Mouse (Mus musculus) cerebral cortex, adult 2 months (tissue): ENCODE results near the gene Vsx1.

Experiments
- WGBS: fragments of 180-500 bp; shearing (Covaris S2); methylation state at CpG from one replicate; pipeline ENCODE4 v1.1.7; 2018; 5-methylcytosine and 5-hydroxymethylcytosine counted together

Vsx1 gene

DNA sequence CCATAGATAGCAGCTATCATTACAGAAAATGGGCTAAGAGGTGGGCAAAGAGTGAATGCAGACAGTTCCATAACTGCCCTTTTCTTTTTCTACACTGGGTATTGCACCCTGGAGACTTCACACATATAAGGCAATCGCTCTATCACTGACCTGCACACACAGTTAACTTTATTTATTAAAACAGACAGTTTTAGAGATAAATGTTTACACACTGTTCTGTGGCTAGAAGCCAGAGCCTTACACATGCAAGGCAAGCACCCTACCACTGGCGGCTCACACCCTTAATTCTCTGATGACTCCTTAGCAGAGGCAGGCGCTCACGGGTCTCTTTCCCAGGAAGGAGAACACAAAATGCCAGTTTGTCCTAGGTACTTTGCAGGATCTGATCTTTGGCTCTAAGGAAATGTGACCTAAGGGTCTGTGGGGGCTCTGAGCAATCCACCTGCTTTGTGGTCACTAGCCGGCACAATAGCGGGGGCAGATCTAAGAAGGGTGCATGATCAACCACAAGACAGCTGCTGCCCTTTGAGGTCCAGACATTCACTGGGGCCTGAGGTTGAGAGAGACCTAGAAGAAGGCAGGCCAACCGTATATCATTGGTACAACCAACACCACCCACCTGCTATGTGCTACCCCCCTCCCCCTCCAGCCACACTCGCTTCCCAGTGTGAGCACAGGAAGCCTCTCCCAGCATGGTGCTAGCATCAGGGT, 42.6 kb downstream of the Vsx1 start:
- WGBS = 89% methylated on average over 8 of the region's 8 CpGs

DNA sequence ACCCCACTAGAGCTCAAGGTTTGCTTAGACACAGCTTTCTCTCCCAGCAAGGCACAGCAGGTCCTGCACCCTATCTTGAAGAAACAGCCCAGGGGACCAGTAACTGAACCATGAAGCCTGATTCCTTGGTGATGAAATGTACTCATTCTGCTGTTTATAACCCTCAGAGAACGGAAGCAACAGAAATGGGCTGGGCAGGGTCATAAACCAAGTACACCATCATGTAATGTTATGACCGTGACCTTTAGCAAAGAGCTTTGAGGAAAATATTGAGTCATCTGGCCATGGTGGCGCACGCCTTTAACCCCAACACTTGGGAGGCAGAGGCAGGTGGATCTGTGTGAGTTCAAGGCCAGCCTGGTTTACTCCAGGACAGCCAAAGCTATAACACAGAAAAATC, 43.9 kb downstream of the Vsx1 start:
- 92% methylated on average over 4 of the region's 4 CpGs for WGBS

DNA sequence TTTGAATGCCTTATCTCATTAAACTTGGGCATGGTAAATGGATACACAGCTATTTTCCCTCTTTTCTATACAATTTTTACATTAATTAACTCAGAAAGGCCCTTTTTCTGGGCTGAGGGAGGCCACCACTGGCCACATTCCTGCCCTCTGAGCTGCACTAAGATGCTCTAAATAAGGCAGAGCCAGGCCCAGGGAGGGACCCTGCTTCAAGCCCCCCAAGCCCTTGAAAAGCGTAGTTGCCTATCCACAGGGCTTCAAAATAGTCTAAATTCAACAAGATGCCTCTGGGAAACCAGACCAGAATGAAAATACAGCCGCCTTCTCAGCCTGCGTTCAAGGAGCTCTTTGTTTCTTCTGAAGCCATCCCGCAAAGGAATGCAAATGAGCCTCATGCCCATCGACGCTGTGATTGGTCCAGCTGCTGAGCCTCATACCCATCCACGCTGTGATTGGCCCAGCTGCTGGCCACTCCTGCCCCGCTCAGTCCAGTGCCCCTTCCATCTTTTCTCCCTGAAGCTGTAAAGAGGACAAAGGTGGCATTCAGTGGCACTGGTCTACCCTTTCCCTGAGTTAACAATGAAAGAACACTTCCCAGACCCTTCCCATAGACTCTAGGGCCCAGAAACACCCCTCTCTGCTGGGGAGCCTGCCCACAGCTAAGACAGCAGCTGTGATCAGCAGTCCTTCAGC, 45.3 kb downstream of the Vsx1 start:
- WGBS = 52% methylated on average over 8 of the region's 8 CpGs

DNA sequence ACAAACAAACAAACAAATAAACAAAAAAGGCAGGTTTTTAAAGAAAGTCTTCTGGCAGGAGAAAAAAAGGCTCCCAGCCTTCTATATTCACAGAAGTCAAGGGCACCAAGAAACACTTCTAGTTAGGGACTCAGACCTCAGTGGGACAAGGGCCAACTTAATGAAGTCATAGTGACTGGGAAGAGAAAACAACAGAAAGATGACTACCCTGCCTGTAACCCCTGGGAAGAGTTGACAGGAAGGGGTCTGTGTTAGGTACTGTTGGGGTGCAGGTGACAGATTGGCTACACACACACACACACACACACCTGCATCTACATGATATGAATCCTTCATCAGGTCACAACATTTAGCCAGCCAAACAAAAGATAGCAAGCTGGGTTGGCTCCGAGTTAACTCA, 46.0 kb downstream of the Vsx1 start:
- 67% methylated on average over 1 of the region's 1 CpGs for WGBS

DNA sequence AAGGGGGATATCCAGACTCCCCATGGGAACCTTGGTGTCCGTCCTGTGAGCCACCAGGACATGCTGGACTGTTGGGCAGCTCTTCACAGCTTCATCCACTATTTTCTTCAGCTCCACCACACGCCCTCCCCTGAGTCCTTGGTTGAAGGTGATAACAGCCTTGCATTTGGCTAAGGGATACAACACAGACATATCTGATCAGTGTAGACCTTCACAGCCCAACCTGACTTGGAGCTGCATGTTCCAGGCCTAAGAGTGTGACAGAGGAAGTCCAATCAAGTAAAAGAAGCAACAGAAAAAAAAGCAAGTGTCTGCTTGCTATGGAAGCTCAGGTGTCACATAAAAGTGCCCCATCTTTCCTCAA, 50.8 kb downstream of the Vsx1 start:
- 77% methylated on average over 2 of the region's 2 CpGs for WGBS

DNA sequence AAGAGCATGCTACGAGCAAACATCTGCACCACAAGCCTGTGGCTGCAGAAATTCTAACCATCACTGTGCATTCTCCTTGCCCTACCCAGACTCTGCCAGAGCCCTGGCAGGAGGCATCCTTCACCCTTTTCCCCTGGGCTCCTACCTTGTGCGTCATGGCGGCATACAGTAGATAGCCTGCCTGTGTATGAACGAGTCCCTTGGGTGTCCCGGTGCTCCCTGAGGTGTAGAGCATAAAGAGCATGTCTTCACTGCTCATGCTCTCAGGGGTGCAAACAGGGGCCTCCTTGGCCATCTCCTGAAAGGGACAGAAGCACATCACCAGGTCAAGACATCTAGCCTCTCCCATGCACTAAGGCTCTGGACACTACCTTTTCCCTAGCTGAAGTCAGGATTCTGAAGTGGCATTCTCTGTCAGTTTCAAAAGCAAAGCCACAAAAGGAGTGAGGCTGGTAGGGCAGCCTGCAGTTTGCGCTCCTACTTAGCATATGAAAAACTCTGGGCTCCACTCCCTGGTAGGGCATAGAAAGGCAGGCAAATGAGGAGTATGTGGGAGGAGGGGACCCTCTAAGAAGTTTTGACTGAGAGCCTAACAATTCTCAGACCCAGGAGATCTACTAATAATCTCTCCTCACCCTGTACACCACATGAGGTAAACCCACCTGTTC, 51.3 kb downstream of the Vsx1 start:
- 63% methylated on average over 6 of the region's 6 CpGs for WGBS

DNA sequence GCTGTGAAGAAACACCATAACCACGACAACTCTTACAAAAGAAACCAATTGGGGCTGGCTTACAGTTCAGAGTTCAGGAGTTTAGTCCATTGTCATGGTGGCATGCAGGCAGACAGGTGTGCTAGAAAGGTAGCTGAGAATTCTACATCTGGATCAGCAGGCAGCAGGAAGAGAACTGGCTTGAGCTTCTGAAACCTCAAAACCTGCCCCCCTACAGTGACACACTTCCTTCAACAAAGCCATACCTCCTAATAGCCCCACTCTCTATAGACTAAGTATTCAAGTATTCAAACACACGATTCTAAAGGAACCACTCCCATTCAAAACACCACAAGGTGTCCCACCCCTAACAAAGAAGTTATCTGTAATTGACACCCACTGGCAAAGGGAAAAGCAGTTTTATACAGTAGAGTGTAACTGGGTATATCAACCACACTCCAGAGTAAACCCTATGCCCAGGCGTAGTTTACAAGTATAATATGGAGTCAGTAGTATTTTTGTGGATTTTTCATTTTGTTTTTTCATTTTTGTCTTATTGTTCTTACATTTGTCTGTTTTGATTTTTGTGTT, 53.2 kb downstream of the Vsx1 start:
- WGBS = 74% methylated on average over 3 of the region's 3 CpGs
